Mouse (Mus musculus): ENCODE results near the gene Nr1i2.

- TF ChIP-seq CTCF (IDR thresholded peaks at IDR 0.05) (no peak), EP300 (IDR thresholded peaks at IDR 0.05) (no peak)
Observed at GRCm38 (mm10) chr16:38307651-38308050, 13.0 kb upstream of the Nr1i2 start.

Measured in lung, postnatal 0 days (tissue).